Mouse (Mus musculus) embryonic facial prominence, embryonic 14.5 days (tissue): ENCODE data around the gene Spata3. TPM values are rescaled to one million over a fixed set of nuclear protein-coding genes. Genes with fewer than 3 reads are reported as not detected.
"Not testable (repeated sequence)": the region's sequence is repeated elsewhere in the genome, so short reads cannot be mapped to it uniquely, and the experiment has no call there.

Experiments used
- ATAC-seq: fragments of 200-750 bp; cut with Nextera tagmentation; 2 replicates; pipeline ENCODE4 v1.8.0; 2017; ENCODE audit warnings: low read depth, moderate number of reproducible peaks, moderate TSS enrichment
- DNase-seq: peaks from one replicate; pipeline ENCODE4 v3.0.0-alpha.2; 2015; ENCODE audit warnings: low spot score
- H3K27ac ChIP-seq: fragments of 300-500 bp; sonication (generic); replicated peaks from 2 replicates; pipeline ENCODE4 v1.5.1; 2014; ENCODE audit warnings: low read depth, mild to moderate bottlenecking, low read length, moderate library complexity
- H3K27me3 ChIP-seq: fragments of 300-500 bp; sonication (generic); replicated peaks from 2 replicates; pipeline ENCODE4 v1.6.1; 2014; ENCODE audit warnings: low read length; ENCODE audit not compliant: control insufficient read depth, insufficient read depth
- H3K36me3 ChIP-seq: fragments of 300-500 bp; sonication (generic); 2 replicates; pipeline ENCODE4 v1.6.1; 2014; ENCODE audit warnings: low read length, mixed read lengths; ENCODE audit not compliant: control insufficient read depth, insufficient read depth
- H3K4me1 ChIP-seq: fragments of 300-500 bp; sonication (generic); 2 replicates; pipeline ENCODE4 v1.6.1; 2014; ENCODE audit warnings: antibody characterized with exemption, low read length; ENCODE audit not compliant: control insufficient read depth, insufficient read depth
- H3K4me2 ChIP-seq: fragments of 300-500 bp; sonication (generic); 2 replicates; pipeline ENCODE4 v1.6.1; 2014; ENCODE audit warnings: low read depth, mild to moderate bottlenecking, low read length, moderate library complexity, mixed read lengths
- H3K4me3 ChIP-seq: fragments of 300-500 bp; sonication (generic); 2 replicates; pipeline ENCODE4 v1.5.1; 2014; ENCODE audit warnings: low read depth, mild to moderate bottlenecking, low read length
- H3K9ac ChIP-seq: fragments of 300-500 bp; sonication (generic); 2 replicates; pipeline ENCODE4 v1.6.1; 2014; ENCODE audit warnings: low read depth, mild to moderate bottlenecking, low read length, moderate library complexity, mixed read lengths
- H3K9me3 ChIP-seq: fragments of 300-500 bp; sonication (generic); 2 replicates; pipeline ENCODE4 v1.6.1; 2016; ENCODE audit warnings: low read length; ENCODE audit not compliant: control insufficient read depth
- WGBS: fragments of 180-500 bp; shearing (Covaris S2); extraction: QIAGEN DNeasy Blood & Tissue Kit; methylation state at CpG from one replicate; pipeline ENCODE4 v1.1.7; 2014; 5-methylcytosine and 5-hydroxymethylcytosine counted together
- polyA plus RNA-seq: library from polyadenylated mRNA; unstranded; fragments of >200 nt; fragmentation: Nextera tagmentation; extraction: Ambion mirVana; gene quantifications from 2 replicates; pipeline ENCODE4 v1.2.1, GENCODE M21; 2014

Spata3 gene
- polyA plus RNA-seq, 1 experiment from 2014 or later, result not detected

DNA sequence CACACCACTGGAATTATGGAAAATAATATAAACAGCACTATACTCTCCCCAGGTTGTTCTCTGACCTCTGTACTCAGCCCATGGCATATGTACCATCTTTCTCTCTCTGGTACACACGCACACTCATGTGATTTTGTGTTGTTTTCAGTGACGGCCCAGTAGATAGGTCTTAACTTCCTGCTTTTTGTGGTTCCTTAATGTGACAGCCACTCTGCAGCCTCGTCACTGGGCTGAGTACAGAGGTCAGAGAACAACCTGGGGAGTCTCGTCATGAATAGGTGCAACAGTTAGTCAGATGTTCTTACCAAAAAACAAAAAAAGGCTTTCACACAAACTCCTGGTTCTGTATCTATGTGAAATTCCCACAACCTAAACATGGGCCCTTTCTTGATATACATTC is 28.3 kb upstream of the Spata3 start:
- ATAC-seq (no peak), DNase-seq (no peak)
- Histone ChIP-seq H3K4me2 (no peak overlapping the region), H3K4me1 (no peaks in the 10 kb centered on the region), H3K9ac (no peak overlapping the region), H3K27ac (no peak overlapping the region), H3K27me3 (no peaks in the 10 kb centered on the region), H3K4me3 (no peak overlapping the region), H3K36me3 (no peaks in the 10 kb centered on the region), H3K9me3 (no peaks in the 10 kb centered on the region)
- 71% methylated on average over 4 of the region's 4 CpGs for WGBS

DNA sequence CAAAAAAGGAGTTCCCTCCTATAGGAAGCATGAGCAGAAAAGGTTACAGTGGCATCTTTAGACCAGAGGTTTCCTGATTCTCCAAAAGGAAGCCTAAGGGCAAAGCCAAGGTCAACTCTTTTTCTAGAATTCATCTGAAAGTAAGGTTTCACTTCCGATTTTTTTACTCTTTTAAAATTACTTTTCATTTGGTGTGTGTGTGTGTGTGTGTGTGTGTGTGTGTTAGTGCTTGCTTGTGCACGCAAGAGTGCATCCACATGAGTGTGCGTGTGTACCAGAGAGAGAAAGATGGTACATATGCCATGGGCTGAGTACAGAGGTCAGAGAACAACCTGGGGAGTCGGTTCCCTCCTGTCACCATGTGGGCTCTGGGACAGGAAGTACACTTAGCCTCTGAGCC is 27.7 kb upstream of the Spata3 start:
- H3K4me2 ChIP-seq, H3K4me1 ChIP-seq, H3K9me3 ChIP-seq, H3K27ac ChIP-seq, H3K36me3 ChIP-seq, H3K9ac ChIP-seq, H3K27me3 ChIP-seq, DNase-seq, ATAC-seq, H3K4me3 ChIP-seq: not testable (repeated sequence)
- 79% methylated on average over 4 of the region's 4 CpGs for WGBS

DNA sequence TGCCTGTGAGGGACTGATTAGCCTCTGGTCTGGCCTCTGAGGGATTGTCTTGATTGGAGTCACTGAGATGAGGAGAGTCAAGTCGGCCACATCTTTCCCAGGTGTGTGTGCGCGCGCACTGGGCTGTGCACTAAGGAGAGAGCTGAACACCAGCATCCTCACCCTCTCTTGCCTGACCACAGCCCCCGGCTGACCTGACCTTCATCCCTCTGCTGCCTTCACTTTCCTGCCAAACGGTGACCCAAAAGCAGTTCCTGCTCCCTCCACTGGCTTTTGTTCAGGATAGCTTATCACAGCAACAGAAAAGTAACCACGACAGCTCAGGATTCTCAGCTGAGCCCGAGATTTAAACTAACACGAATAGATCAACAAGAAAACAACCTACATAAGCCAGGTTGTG is 24.4 kb upstream of the Spata3 start:
- Histone ChIP-seq H3K4me2 (no peak overlapping the region), H3K27ac (no peak overlapping the region), H3K4me1 (no peaks in the 10 kb centered on the region), H3K9me3 (no peaks in the 10 kb centered on the region), H3K9ac (no peak overlapping the region), H3K36me3 (no peaks in the 10 kb centered on the region), H3K27me3 (no peaks in the 10 kb centered on the region), H3K4me3 (no peak overlapping the region)
- ATAC-seq, result no peak
- DNase-seq, result no peak
- 81% methylated on average over 9 of the region's 9 CpGs for WGBS

DNA sequence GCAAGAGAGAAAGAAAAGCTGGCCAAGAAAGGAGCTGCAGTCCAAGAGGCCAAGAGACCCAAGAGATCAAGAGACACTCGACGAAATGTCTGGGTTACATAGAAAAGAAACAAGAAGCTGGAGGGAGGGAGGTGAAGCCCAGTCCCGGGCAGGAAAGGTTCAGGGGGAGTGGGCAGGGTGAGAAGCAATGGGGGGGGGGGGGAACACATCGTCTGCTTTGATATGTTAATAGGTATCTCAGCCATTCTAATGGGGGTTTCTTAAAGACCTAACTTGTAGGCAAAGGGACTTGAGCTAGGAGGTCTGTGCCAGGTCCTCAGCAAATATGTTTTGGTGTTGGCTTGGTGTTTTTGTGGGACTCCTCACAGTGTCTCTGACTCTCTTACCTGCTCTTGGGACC is 23.1 kb upstream of the Spata3 start:
- Histone ChIP-seq H3K9ac (no peak overlapping the region), H3K4me2 (no peak overlapping the region), H3K4me3 (no peak overlapping the region), H3K27me3 (no peaks in the 10 kb centered on the region), H3K27ac (no peak overlapping the region), H3K4me1 (no peaks in the 10 kb centered on the region), H3K36me3 (no peaks in the 10 kb centered on the region), H3K9me3 (no peaks in the 10 kb centered on the region)
- no peak for ATAC-seq
- no peak for DNase-seq
- WGBS, result 73% methylated on average over 3 of the region's 4 CpGs

DNA sequence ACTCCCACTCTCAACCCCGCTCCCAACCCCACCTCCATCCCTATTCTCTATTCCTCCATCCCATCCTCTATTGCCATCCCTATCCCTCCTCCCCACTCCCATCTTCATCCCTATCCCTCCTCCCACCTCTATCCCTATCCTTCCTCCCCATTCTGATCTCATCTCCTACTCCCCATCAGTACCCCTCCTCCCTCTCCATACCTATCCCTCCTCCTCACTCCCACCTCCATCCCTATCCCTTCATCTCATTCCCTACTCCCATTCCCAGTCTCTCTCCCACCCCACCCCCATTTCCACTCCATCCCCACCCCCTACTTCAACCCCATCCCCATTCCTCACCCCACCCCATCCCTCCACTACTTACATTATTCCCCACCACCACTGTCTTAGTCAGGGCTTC is 19.4 kb upstream of the Spata3 start:
- Histone ChIP-seq H3K4me3 (no peak overlapping the region), H3K9ac (no peak overlapping the region), H3K4me1 (no peaks in the 10 kb centered on the region), H3K27me3 (no peaks in the 10 kb centered on the region), H3K4me2 (no peak overlapping the region), H3K36me3 (no peaks in the 10 kb centered on the region), H3K9me3 (no peaks in the 10 kb centered on the region), H3K27ac (no peak overlapping the region)
- no peak for ATAC-seq
- 96% methylated on average over 1 of the region's 1 CpGs for WGBS
- DNase-seq, result no peak

DNA sequence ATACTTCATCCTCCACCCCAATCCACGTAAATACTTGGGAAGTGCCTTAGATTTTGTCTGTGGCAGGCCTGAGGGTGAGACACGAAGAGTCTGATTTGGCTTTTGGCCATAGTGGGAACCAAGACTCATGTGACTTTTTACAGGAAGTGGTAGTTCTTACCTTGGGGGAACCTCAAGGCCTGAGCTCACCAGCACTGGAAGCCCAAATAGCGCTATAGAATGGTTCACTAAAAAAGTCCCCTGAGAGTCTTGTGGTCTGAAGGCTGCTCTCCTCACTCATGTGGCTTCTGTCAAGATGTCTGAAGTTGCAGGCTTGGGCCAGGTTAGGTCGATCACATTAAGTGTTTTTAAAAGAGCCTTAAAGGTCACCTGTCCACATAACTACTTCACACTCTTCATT is 18.6 kb upstream of the Spata3 start:
- ATAC-seq (no peak), DNase-seq (no peak)
- Histone ChIP-seq H3K4me2 (no peak overlapping the region), H3K4me3 (no peak overlapping the region), H3K9me3 (no peaks in the 10 kb centered on the region), H3K36me3 (no peaks in the 10 kb centered on the region), H3K27ac (no peak overlapping the region), H3K4me1 (no peaks in the 10 kb centered on the region), H3K9ac (no peak overlapping the region), H3K27me3 (no peaks in the 10 kb centered on the region)
- WGBS, result 72% methylated on average over 4 of the region's 4 CpGs

DNA sequence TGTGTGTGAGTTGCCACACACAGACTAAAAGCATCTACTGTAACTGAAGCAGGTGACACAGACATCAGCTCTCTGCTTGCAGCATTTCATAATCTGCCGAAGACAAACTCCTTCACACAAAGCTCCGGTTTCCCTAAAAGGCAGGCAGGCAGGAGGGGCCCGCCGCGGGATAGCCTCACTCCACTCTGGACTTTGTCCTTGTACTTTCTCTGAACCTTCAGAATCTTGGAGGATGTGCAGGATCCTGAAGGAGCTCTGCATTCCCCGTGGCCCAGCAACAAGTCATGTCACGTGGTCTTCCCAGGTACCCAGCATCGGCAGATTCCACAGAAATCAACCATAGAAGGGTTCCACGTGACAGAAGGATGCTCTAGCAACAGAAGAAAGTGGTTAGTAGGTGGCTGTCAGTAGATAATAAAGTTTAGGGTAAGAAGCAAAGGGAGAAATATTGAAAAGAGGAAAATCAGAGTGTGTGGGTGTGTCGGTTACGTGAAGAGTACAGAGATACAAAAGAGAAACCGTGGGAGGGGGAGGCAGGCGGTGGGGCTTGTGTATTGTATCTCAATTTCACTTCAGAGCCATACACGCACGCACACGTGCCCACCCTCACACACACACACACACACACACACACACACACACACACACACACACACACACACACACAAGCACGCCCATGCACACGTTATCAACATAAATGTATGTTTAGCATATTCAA is 16.6 kb upstream of the Spata3 start:
- no peak for DNase-seq
- no peak overlapping the region for H3K4me3 ChIP-seq
- H3K27me3 ChIP-seq, result no peaks in the 10 kb centered on the region
- H3K9me3 ChIP-seq, result no peaks in the 10 kb centered on the region
- H3K4me1 ChIP-seq, result no peaks in the 10 kb centered on the region
- WGBS, result 72% methylated on average over 18 of the region's 18 CpGs
- H3K4me2 ChIP-seq, result no peak overlapping the region
- H3K9ac ChIP-seq, result no peak overlapping the region
- no peaks in the 10 kb centered on the region for H3K36me3 ChIP-seq
- H3K27ac ChIP-seq, result no peak overlapping the region
- ATAC-seq, result no peak

DNA sequence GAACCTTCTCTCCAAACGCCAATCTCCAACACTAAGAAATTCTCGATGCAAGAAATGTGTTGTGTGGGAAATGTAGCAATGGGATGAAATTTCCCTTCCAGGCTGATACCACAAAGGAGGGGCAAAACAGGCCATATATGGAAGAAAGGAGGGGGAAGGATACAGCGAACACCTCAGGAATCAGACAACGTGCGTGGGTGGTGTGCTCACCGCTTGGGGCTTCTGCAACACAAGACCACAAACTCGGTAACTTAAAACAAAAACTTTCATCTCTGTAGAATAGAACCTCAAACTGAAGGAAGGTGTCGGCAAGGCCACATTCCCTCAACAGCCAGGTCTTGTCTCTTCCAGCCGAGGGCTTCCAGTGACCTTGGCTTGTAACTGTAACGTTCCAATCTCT is 11.1 kb upstream of the Spata3 start:
- ATAC-seq, result no peak
- H3K9ac ChIP-seq, result no peak overlapping the region
- H3K27ac ChIP-seq, result no peak overlapping the region
- H3K4me1 ChIP-seq, result no peaks in the 10 kb centered on the region
- no peak for DNase-seq
- H3K36me3 ChIP-seq, result no peaks in the 10 kb centered on the region
- WGBS, result 90% methylated on average over 10 of the region's 10 CpGs
- no peak overlapping the region for H3K4me3 ChIP-seq
- no peak overlapping the region for H3K4me2 ChIP-seq
- H3K9me3 ChIP-seq, result no peaks in the 10 kb centered on the region
- no peaks in the 10 kb centered on the region for H3K27me3 ChIP-seq

DNA sequence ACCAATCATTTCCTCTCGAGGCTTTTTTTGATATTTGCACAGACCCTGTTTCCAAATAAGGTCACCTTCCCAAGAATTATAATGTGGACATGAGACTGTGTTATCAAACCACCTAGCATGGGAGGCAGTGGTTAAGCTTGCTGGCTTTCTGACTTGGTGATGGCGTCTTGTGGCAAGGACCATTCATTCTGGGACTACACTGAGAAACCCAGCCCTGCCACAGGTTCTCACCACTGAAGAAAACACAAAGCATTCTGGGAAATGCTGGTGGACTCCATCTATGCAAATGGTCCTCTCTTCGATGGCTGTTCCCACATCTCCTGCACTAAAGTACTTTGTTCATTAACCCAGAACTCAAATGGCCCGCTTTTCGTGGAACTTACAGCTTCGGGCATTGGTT is 10.6 kb upstream of the Spata3 start:
- DNase-seq, result no peak
- H3K4me2 ChIP-seq, result no peak overlapping the region
- H3K4me1 ChIP-seq, result no peaks in the 10 kb centered on the region
- H3K9me3 ChIP-seq, result no peaks in the 10 kb centered on the region
- no peak overlapping the region for H3K27ac ChIP-seq
- no peaks in the 10 kb centered on the region for H3K27me3 ChIP-seq
- no peak overlapping the region for H3K9ac ChIP-seq
- WGBS, result 90% methylated on average over 6 of the region's 6 CpGs
- no peaks in the 10 kb centered on the region for H3K36me3 ChIP-seq
- no peak for ATAC-seq
- H3K4me3 ChIP-seq, result no peak overlapping the region
